Mouse (Mus musculus) cerebellum, adult 2 months (tissue): ENCODE results near the gene Natd1. TPM values are rescaled to one million over a fixed set of nuclear protein-coding genes. Genes with fewer than 3 reads are reported as not detected.

Experiments used
- DNase-seq, 2 experiments: peaks; one replicate each; pipeline ENCODE4 v3.0.0; 2021
- H3K27ac ChIP-seq: fragments of 200-500 bp; 2 replicates; pipeline ENCODE4 v1.5.1; 2012; ENCODE audit warnings: low read length, control low read depth, inconsistent platforms; ENCODE audit not compliant: insufficient read depth
- H3K27me3 ChIP-seq: fragments of 200-500 bp; 2 replicates; pipeline ENCODE4 v1.6.1; 2012; ENCODE audit warnings: inconsistent platforms, mild to moderate bottlenecking, low read length, moderate library complexity; ENCODE audit not compliant: control insufficient read depth, insufficient read depth
- H3K4me1 ChIP-seq: fragments of 200-500 bp; 2 replicates; pipeline ENCODE4 v1.6.1; 2011; ENCODE audit warnings: low read length; ENCODE audit not compliant: control insufficient read depth, insufficient read depth
- H3K4me3 ChIP-seq: fragments of 200-500 bp; replicated peaks from 2 replicates; pipeline ENCODE3; 2011; ENCODE audit warnings: mild to moderate bottlenecking, low read depth, low read length, control low read depth; ENCODE audit not compliant: insufficient read depth
- CTCF ChIP-seq: fragments of 200-500 bp; IDR thresholded peaks from 2 replicates; pipeline ENCODE4 v1.5.1; 2011; ENCODE audit warnings: low read depth, mild to moderate bottlenecking, control low read depth, low read length, moderate library complexity, borderline replicate concordance; ENCODE audit not compliant: insufficient read depth
- POLR2A ChIP-seq: fragments of 200-500 bp; IDR thresholded peaks from 2 replicates; pipeline ENCODE4 v1.6.1; 2011; ENCODE audit warnings: low read length, control low read depth, borderline replicate concordance; ENCODE audit not compliant: insufficient read depth
- WGBS: fragments of 180-500 bp; shearing (Covaris S2); methylation state at CpG from one replicate; pipeline ENCODE4 v1.1.7; 2018; 5-methylcytosine and 5-hydroxymethylcytosine counted together
- polyA plus RNA-seq: library from polyadenylated mRNA; depleted of rRNA; stranded (reverse); fragments of >200 nt; gene quantifications from 2 replicates; pipeline ENCODE4 v1.2.3, GENCODE M21; 2012; rRNA removed

The Natd1 gene
- polyA plus RNA-seq: 16.6 and 16.7 TPM in 2 replicates

DNA sequence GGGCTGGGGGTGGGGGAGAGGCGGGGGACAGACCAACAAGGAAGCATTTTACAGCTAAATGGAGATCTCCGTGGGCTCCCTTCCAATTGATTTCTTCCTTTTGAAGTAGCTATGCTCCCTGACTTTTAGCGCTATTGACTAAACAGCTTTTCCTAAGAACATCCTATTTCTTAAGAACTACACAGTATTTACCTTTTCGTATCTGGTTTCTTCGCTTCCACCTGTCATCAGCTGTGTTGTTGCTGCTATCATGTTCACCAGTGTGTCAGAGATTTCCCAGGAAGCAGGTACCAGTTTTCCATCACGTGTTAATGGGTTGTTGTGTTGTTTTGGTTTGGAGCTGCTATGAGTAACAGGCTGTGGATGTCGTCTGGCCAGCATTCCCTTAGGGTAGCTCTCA lies at the start of gene Natd1:
TSS of gene Natd1 (minus strand) at position 260 of the 400 bp plus-strand sequence.
- Histone ChIP-seq H3K27ac (peak within 1 kb of the TSS; percentile 67), H3K4me1 (peaks cover 20% of the 10 kb centered on the region), H3K27me3 (no peaks in the 10 kb centered on the region), H3K4me3 (peak within 1 kb of the TSS; percentile 97)
- TF ChIP-seq CTCF (no peak), POLR2A (no peak)
- no peak for DNase-seq
- WGBS: 23% methylated on average over 7 of the region's 7 CpGs

DNA sequence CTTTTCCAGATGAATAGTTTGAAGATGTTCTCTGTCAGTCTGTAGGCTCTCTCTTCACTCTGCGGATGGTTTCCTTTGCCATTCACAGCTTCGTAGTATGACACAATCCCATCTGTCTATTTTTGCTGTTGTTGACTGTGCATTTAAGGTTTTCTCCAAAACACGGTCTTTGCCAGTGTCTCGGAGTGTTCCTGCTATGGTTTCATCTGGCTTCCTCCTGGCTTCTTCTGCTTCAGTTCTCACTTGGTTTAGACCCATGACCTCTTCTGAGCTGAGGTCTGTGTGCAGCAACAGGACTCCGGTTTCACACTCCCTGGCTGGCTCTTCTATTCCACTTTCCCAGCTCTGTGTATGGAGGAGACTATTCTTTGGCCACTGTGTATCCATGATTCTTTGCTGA lies 48.2 kb upstream of the Natd1 start:
- H3K4me3 ChIP-seq: no peak overlapping the region
- no peak for DNase-seq
- H3K27ac ChIP-seq: no peak overlapping the region
- no peaks in the 10 kb centered on the region for H3K27me3 ChIP-seq
- 29% methylated on average over 5 of the region's 5 CpGs for WGBS
- TF ChIP-seq POLR2A (no peak), CTCF (no peak)
- no peaks in the 10 kb centered on the region for H3K4me1 ChIP-seq

DNA sequence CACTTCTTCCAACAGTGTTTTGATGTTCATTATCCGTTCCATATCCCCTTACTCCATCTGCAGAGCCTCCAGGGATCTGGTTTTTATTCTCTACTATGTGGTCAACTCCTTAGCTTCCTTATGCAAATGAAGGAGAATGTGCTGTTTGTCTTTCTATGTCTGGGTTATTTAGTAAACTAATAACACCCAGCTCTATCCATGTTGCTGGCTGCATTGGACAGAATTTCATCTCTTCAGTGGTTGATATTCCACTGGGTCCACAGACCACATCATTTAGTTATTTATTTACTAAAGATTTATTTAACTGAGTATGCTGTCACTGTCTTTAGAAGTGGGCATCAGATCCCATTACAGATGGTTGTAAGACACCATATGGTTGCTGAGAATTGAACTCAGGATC lies 46.6 kb upstream of the Natd1 start:
- no peak overlapping the region for H3K27ac ChIP-seq
- DNase-seq: no peak
- TF ChIP-seq CTCF (no peak), POLR2A (no peak)
- H3K4me3 ChIP-seq: no peak overlapping the region
- H3K27me3 ChIP-seq: no peaks in the 10 kb centered on the region
- 48% methylated on average over 1 of the region's 1 CpGs for WGBS
- no peaks in the 10 kb centered on the region for H3K4me1 ChIP-seq

DNA sequence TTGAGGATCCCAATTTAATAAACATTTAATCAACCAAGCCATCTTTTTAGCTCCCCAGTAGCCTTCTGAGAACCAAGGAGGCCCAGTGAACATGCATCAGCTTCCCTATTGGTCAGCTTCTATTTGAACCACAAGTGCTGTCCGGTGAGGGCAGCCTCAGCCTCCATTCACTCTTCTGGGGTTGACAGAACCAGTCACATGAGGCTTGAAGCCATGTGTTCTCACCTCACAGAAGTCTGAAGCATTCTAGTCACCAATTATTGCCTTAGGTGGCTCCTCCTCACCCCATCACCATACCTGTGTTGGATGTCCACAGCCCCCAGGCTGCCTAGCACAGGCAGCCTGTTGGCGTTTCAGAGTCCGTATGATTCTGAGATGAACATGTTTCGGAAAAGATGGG lies 44.4 kb upstream of the Natd1 start:
- TF ChIP-seq CTCF: no peak
- TF ChIP-seq POLR2A: no peak
- Histone ChIP-seq H3K4me1 (peaks cover 9% of the 10 kb centered on the region; the same call in 1 of the 2 replicates), H3K4me3 (no peak overlapping the region), H3K27me3 (no peaks in the 10 kb centered on the region), H3K27ac (no peak overlapping the region)
- 97% methylated on average over 4 of the region's 4 CpGs for WGBS
- no peak for DNase-seq

DNA sequence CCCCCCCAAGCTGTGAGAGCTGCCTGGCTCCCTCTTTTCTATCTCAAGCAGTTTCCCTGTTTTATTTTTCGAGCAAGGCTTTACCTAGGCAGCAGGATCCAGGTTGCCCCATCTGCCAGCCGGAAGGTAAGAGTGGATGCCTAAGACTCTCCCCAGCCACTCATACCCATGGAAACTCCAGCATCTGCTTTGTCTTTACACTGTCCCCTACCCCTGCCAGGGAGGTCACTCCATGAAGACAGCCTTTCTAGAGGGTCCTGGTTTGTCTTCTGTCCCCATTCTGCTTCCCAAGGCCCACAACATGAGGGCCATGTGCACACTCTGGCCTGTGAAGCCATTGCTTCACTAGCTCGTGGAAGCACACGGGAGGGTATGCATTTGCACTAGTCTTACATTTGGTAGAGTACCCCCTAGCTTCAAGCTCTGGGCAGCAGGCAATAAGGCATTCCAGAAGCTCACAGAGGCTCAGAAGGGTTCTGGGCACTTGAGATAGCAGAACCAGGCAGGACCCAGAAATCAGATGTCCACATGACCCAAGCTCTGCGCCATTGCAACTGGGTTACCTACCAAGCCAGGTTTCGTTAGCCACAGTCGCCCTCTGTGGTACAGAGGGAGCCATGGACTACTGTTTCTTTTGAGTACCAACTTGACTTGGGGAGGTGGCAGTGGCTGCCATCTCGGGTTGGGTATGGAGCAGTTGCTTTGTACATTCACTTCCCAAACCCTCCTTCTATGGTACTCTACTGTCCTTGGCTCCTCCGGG lies 41.3 kb upstream of the Natd1 start:
- WGBS: 79% methylated on average over 9 of the region's 9 CpGs
- H3K27me3 ChIP-seq: no peaks in the 10 kb centered on the region
- peaks cover 9% of the 10 kb centered on the region; the same call in 1 of the 2 replicates for H3K4me1 ChIP-seq
- no peak for TF ChIP-seq CTCF
- no peak for TF ChIP-seq POLR2A
- H3K4me3 ChIP-seq: no peak overlapping the region
- H3K27ac ChIP-seq: no peak overlapping the region
- DNase-seq: no peak

DNA sequence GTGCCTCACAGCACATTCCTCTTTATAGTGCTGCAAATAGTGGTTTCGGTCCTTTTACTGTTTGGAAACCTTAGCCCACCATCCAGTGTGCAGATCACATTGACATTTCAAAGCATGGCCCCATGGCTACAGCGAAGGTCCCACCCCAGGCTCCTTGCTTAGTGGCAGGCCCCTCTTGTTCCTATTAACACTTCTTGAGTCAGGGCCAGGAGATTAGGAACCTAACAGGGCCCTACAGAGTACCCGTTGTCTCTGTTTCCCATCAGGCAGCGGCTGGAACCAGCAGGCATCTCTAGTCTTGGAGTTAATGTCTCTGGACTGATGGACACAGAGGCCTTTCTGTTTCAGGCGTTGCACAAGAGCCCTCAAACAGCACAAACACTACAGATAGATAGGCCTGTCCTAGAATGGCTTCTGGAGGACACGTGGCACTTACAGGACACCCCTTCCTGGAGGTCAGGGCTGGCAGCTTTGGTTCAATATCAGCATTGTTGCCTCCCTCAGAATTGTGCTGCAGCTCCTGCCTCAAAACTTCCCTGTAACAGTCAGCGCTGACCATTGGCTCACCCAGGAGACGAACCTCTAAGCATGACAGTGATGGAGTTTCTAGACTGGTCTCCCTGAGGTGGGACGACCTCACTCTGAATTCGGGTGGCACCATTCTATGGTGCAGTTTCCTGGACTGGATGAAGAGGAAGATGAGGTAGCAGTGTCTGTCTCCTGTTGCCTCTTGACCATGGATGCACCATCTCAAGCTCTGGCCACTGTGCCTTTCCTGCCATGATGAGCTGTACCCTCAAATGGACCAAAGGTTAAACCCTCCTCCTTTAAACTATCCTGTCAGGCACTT lies 39.9 kb upstream of the Natd1 start:
- H3K27me3 ChIP-seq: no peaks in the 10 kb centered on the region
- TF ChIP-seq CTCF: no peak
- TF ChIP-seq POLR2A: no peak
- peak; percentile 21 to 28 for DNase-seq
- no peak overlapping the region for H3K27ac ChIP-seq
- no peak overlapping the region for H3K4me3 ChIP-seq
- peaks cover 9% of the 10 kb centered on the region; the same call in 1 of the 2 replicates for H3K4me1 ChIP-seq
- 69% methylated on average over 10 of the region's 10 CpGs for WGBS

DNA sequence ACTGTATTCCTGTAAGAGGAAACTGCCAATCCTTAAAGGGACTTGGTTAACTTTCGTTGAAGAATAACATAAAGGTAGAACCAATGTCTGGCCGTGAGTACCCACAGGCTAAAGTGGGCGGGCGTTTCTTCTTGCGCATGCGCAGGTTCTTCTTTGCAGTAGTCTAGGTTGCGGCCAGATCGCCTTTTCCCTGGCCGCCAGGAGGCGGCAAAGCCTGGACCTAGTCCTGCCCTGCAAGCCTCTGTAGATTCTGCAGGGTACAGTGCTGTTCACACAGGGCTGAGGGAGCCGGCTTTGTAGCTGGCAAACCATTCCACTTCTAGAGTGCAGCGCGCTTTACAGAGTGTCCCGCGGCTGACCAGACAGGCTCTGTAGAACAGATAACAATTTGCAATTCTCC lies 39.3 kb upstream of the Natd1 start:
- peak; percentile 92 for TF ChIP-seq CTCF
- TF ChIP-seq POLR2A: no peak
- Histone ChIP-seq H3K27me3 (no peaks in the 10 kb centered on the region), H3K4me3 (no peak overlapping the region), H3K27ac (no peak overlapping the region), H3K4me1 (peaks cover 9% of the 10 kb centered on the region; the same call in 1 of the 2 replicates)
- WGBS: 1% methylated on average over 15 of the region's 15 CpGs
- DNase-seq: peak; percentile 92 to 93

DNA sequence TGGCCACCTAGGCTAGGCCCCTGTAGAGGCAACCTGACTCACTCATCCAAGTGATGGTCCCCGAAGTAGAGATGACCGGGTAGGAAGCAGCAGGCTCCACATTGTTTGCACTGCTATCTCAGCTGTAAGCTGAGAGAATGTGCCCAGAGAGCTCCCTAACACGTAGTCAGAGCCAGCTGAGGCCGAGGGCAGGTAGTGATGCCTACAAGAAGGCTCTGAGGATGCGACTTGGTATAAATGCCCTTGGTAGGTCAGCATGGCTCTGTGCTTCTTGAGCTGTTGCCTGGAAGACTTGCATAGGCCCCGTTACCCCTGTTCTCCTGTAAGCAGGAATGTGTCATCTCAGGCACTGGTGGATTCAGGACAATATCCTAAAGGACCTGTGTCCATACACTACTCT lies 38.4 kb upstream of the Natd1 start:
- DNase-seq: peak in 1 of 2 experiments; percentile 26
- no peaks in the 10 kb centered on the region for H3K27me3 ChIP-seq
- no peak for TF ChIP-seq POLR2A
- TF ChIP-seq CTCF: no peak
- WGBS: 92% methylated on average over 6 of the region's 6 CpGs
- H3K27ac ChIP-seq: no peak overlapping the region
- peaks cover 9% of the 10 kb centered on the region; the same call in 1 of the 2 replicates for H3K4me1 ChIP-seq
- H3K4me3 ChIP-seq: no peak overlapping the region
